Comparison of ENCODE assay signal across 13 mouse cellular contexts in genomic region chr13:41670386-41671130, GRCm38 (mm10).
DNase-seq lines count a peak whose midpoint lies in the region; ATAC-seq and TF ChIP-seq lines count a peak whose summit lies in the region.
"Had no signal": no experiment of that assay in that cellular context is flagged by ENCODE, and none has a peak within 500 bp of the region (broad histone marks: within the 10 kb centered on the region; RNA-seq: fewer than 3 reads in every experiment).

No protein-coding gene starts in this region.

- no peaks in the 10 kb centered on the region for H3K9me3 ChIP-seq in hindbrain, embryonic 10.5 days
- H3K9me3 ChIP-seq in hindbrain, postnatal 0 days (ENCODE audit: low read length) = no peaks in the 10 kb centered on the region
- no peaks in the 10 kb centered on the region for H3K9me3 ChIP-seq in heart, embryonic 13.5 days
- H3K9me3 ChIP-seq: limb, embryonic 10.5 days; liver, embryonic 15.5 days had no signal

- ATAC-seq in hindbrain, postnatal 0 days = no peak
- ATAC-seq in heart, embryonic 13.5 days (ENCODE audit: extremely low read depth, insufficient number of reproducible peaks, low FRiP score, low TSS enrichment) = no peak
- ATAC-seq: forebrain, postnatal 0 days had no signal

- H3K4me3 ChIP-seq in hindbrain, embryonic 10.5 days = no peak overlapping the region
- H3K4me3 ChIP-seq in hindbrain, postnatal 0 days (ENCODE audit: low read length) = no peak overlapping the region
- no peak overlapping the region for H3K4me3 ChIP-seq in spleen, adult 2 months (ENCODE audit: extremely low read depth, insufficient read depth, insufficient read length)
- H3K4me3 ChIP-seq in heart, embryonic 13.5 days = no peak overlapping the region
- H3K4me3 ChIP-seq: limb, embryonic 10.5 days; liver, embryonic 15.5 days had no signal

- H3K9ac ChIP-seq in hindbrain, postnatal 0 days (replicated peaks; ENCODE audit: low read length) = no peak overlapping the region
- H3K9ac ChIP-seq in heart, embryonic 13.5 days = no peak overlapping the region
- H3K9ac ChIP-seq: forebrain, postnatal 0 days; liver, embryonic 15.5 days had no signal

- peaks cover 9% of the 10 kb centered on the region for H3K4me1 ChIP-seq in hindbrain, embryonic 10.5 days (replicated peaks)
- no peaks in the 10 kb centered on the region for H3K4me1 ChIP-seq in hindbrain, postnatal 0 days (ENCODE audit: insufficient read depth, low read length)
- H3K4me1 ChIP-seq in spleen, adult 2 months (ENCODE audit: control insufficient read depth, insufficient read depth, insufficient read length) = no peaks in the 10 kb centered on the region
- H3K4me1 ChIP-seq in heart, embryonic 13.5 days = peaks cover 54% of the 10 kb centered on the region
- H3K4me1 ChIP-seq: limb, embryonic 10.5 days; liver, embryonic 15.5 days had no signal

- peak overlapping the region; percentile 37; the same call in 1 of the 2 replicates for H3K27ac ChIP-seq in hindbrain, embryonic 10.5 days
- no peak overlapping the region for H3K27ac ChIP-seq in hindbrain, postnatal 0 days
- H3K27ac ChIP-seq in spleen, adult 2 months (ENCODE audit: insufficient read depth, low read length) = peak overlapping the region; percentile 8; the same call in 1 of the 2 replicates
- peak overlapping the region; percentile 69 for H3K27ac ChIP-seq in heart, embryonic 13.5 days (replicated peaks)
- H3K27ac ChIP-seq: limb, embryonic 10.5 days; liver, embryonic 15.5 days; macrophage had no signal

- H3K27me3 ChIP-seq in hindbrain, embryonic 10.5 days (ENCODE audit: insufficient read depth, poor library complexity, severe bottlenecking) = no peaks in the 10 kb centered on the region
- no peaks in the 10 kb centered on the region for H3K27me3 ChIP-seq in hindbrain, postnatal 0 days (ENCODE audit: insufficient read depth, low read length)
- H3K27me3 ChIP-seq in spleen, adult 2 months (ENCODE audit: control insufficient read depth, insufficient read depth, low read length) = no peaks in the 10 kb centered on the region
- H3K27me3 ChIP-seq in heart, embryonic 13.5 days (replicated peaks) = no peaks in the 10 kb centered on the region
- H3K27me3 ChIP-seq: liver, embryonic 15.5 days had no signal

- 62% methylated on average over 7 of the region's 7 CpGs for WGBS in hindbrain, embryonic 10.5 days
- WGBS in hindbrain, postnatal 0 days = 66% methylated on average over 7 of the region's 7 CpGs
- 80% methylated on average over 7 of the region's 7 CpGs for WGBS in spleen, adult 2 months
- WGBS in heart, embryonic 13.5 days = 37% methylated on average over 7 of the region's 7 CpGs

- no peak for TF ChIP-seq CTCF in hindbrain, postnatal 0 days (IDR thresholded peaks at IDR 0.05; ENCODE audit: low read depth)
- TF ChIP-seq CTCF in spleen, adult 2 months (IDR thresholded peaks at IDR 0.05; ENCODE audit: extremely low read depth, insufficient read depth, insufficient read length, insufficient replicate concordance) = no peak

- no peaks in the 10 kb centered on the region for H3K36me3 ChIP-seq in hindbrain, embryonic 10.5 days
- H3K36me3 ChIP-seq in hindbrain, postnatal 0 days (ENCODE audit: insufficient read depth, low read length) = no peaks in the 10 kb centered on the region
- no peaks in the 10 kb centered on the region for H3K36me3 ChIP-seq in spleen, adult 2 months (ENCODE audit: control insufficient read depth, insufficient read depth, low read length)
- H3K36me3 ChIP-seq in heart, embryonic 13.5 days = no peaks in the 10 kb centered on the region
- H3K36me3 ChIP-seq: limb, embryonic 10.5 days; liver, embryonic 15.5 days had no signal

- no peak for TF ChIP-seq POLR2A in spleen, adult 2 months (IDR thresholded peaks at IDR 0.05; ENCODE audit: low read depth, low read length)

- DNase-seq in hindbrain, embryonic 10.5 days (ENCODE audit: low spot score) = no peak
- no peak for DNase-seq in hindbrain, postnatal 0 days (ENCODE audit: low spot score)
- no peak for DNase-seq in spleen, adult 2 months (ENCODE audit: low read depth in 1 of 2, low spot score in 2 of 2)
- DNase-seq in spleen, postnatal 4 days (ENCODE audit: low spot score in 2 of 2) = no peak
- DNase-seq in layer of hippocampus, adult 11-12 months (ENCODE audit: low spot score) = no peak
- DNase-seq in thymus, adult 18-20 months = no peak
- DNase-seq: adrenal gland, postnatal 10 days; forebrain, postnatal 0 days; layer of hippocampus, adult 9-11 months had no signal

- no peak overlapping the region for H3K4me2 ChIP-seq in hindbrain, postnatal 0 days (ENCODE audit: low read depth, low read length)
- H3K4me2 ChIP-seq in heart, embryonic 13.5 days = no peak overlapping the region
- H3K4me2 ChIP-seq: liver, embryonic 15.5 days had no signal
